Mouse (Mus musculus): ENCODE data around the gene L3mbtl4. TPM values are rescaled to one million over a fixed set of nuclear protein-coding genes. Genes with fewer than 3 reads are reported as not detected.

L3mbtl4 gene
- polyA plus RNA-seq, 2 experiments = not detected

DNA sequence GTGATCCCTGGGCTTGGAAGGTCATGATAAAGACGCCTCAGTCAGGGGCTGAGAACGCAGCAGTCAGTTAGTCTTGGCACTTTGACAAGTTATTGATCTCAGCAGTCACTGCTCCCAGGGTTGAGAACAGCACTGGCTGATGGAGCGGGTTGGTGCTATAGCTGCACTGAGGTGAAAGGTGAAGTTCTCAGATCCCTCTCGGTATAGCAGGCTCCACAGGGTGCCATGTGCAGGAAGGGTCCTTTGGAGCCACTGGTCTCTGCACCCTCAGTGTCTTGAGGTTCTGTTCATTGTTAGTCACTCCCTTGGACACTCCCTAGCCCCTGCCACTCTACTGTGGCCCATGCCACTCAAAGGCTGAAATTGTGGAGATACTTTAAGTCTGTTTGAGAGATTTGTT is 14.5 kb downstream of the L3mbtl4 start:
- ATAC-seq (ENCODE audit: insufficient read depth) (0 out of 2 replicates have a peak, but pooled peaks have one; percentile 28), DNase-seq (ENCODE audit: low read depth in 3 of 3, low spot score in 3 of 3) (no peak)
- Histone ChIP-seq H3K36me3 (replicated peaks; ENCODE audit: control insufficient read depth, insufficient read depth, low read depth) (no peaks in the 10 kb centered on the region), H3K27ac (no peak overlapping the region), H3K9me3 (ENCODE audit: control insufficient read depth, low read length) (no peaks in the 10 kb centered on the region), H3K9ac (replicated peaks) (no peak overlapping the region), H3K4me2 (ENCODE audit: low read depth) (no peak overlapping the region), H3K4me1 (replicated peaks; ENCODE audit: control insufficient read depth in 2 of 2, insufficient read depth in 2 of 2, low read length in 1 of 2) (0 out of 4 replicates have a peak, but pooled peaks cover 0 to 2% of the 10 kb centered on the region in 2 experiments), H3K4me3 (ENCODE audit: insufficient read depth in 1 of 2, low read depth in 2 of 2, low read length in 2 of 2) (no peak overlapping the region), H3K27me3 (ENCODE audit: control insufficient read depth, insufficient read depth, low read length) (no peaks in the 10 kb centered on the region)
- TF ChIP-seq EP300 (IDR thresholded peaks at IDR 0.05; ENCODE audit: low read depth) (no peak), CTCF (IDR thresholded peaks at IDR 0.05; ENCODE audit: low read depth) (no peak)
- 67% methylated on average over 4 of the region's 4 CpGs for WGBS (ENCODE audit: insufficient replicate concordance)

DNA sequence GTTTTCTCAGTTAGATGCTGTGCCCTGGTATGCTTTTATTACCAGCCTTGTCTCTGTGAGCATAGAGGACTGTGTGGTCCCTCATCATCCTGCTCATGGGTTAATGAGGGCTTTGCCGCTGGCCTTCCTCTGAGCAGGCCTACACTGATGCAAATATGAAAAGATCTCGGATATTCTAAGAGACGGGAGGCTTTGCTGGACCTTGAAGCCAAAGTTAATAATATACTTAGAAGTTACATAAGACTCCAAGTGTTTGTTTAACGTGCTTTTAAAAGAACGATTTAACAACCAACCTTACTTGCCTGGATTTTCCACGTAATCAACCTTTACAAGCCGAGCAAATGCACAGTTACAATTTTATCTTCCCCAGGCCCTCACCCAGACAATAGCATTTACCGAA is 15.1 kb downstream of the L3mbtl4 start:
- Histone ChIP-seq H3K4me2 (ENCODE audit: low read depth) (no peak overlapping the region), H3K4me3 (ENCODE audit: insufficient read depth in 1 of 2, low read depth in 2 of 2, low read length in 2 of 2) (no peak overlapping the region), H3K4me1 (replicated peaks; ENCODE audit: control insufficient read depth in 2 of 2, insufficient read depth in 2 of 2, low read length in 1 of 2) (0 out of 4 replicates have a peak, but pooled peaks cover 0 to 2% of the 10 kb centered on the region in 2 experiments), H3K9ac (replicated peaks) (no peak overlapping the region), H3K9me3 (ENCODE audit: control insufficient read depth, low read length) (no peaks in the 10 kb centered on the region), H3K27ac (no peak overlapping the region), H3K27me3 (ENCODE audit: control insufficient read depth, insufficient read depth, low read length) (no peaks in the 10 kb centered on the region), H3K36me3 (replicated peaks; ENCODE audit: control insufficient read depth, insufficient read depth, low read depth) (no peaks in the 10 kb centered on the region)
- WGBS (ENCODE audit: insufficient replicate concordance) = 60% methylated on average over 8 of the region's 8 CpGs
- ATAC-seq (ENCODE audit: insufficient read depth) = no peak
- no peak for DNase-seq (ENCODE audit: low read depth in 3 of 3, low spot score in 3 of 3)
- TF ChIP-seq CTCF (IDR thresholded peaks at IDR 0.05; ENCODE audit: low read depth) = no peak
- TF ChIP-seq EP300 (IDR thresholded peaks at IDR 0.05; ENCODE audit: low read depth) = no peak

- WGBS (ENCODE audit: insufficient replicate concordance) = 54% methylated on average over 9 of the region's 9 CpGs
- H3K9me3 ChIP-seq (ENCODE audit: control insufficient read depth, low read length) = no peaks in the 10 kb centered on the region
Measured at GRCm38 (mm10) chr17:68291713-68292364, 18.2 kb downstream of the L3mbtl4 start.

GRCm38 (mm10) chr17:68308381-68308780 is 34.8 kb downstream of the L3mbtl4 start:
- no peak overlapping the region for H3K9ac ChIP-seq (replicated peaks)
- H3K4me1 ChIP-seq (replicated peaks; ENCODE audit: control insufficient read depth in 2 of 2, insufficient read depth in 2 of 2, low read length in 1 of 2) = no peaks in the 10 kb centered on the region
- H3K27me3 ChIP-seq (ENCODE audit: control insufficient read depth, insufficient read depth, low read length) = no peaks in the 10 kb centered on the region
- TF ChIP-seq EP300 (IDR thresholded peaks at IDR 0.05; ENCODE audit: low read depth) (no peak), CTCF (IDR thresholded peaks at IDR 0.05; ENCODE audit: low read depth) (no peak)
- H3K27ac ChIP-seq = no peak overlapping the region
- H3K9me3 ChIP-seq (ENCODE audit: control insufficient read depth, low read length) = no peaks in the 10 kb centered on the region
- ATAC-seq (ENCODE audit: insufficient read depth) = no peak
- H3K36me3 ChIP-seq (replicated peaks; ENCODE audit: control insufficient read depth, insufficient read depth, low read depth) = no peaks in the 10 kb centered on the region
- H3K4me3 ChIP-seq (ENCODE audit: insufficient read depth in 1 of 2, low read depth in 2 of 2, low read length in 2 of 2) = no peak overlapping the region
- no peak overlapping the region for H3K4me2 ChIP-seq (ENCODE audit: low read depth)
- 64% methylated on average over 6 of the region's 6 CpGs for WGBS (ENCODE audit: insufficient replicate concordance)
- DNase-seq (ENCODE audit: low read depth in 3 of 3, low spot score in 3 of 3) = no peak

More at GRCm38 (mm10) chr17:68291713-68292364, 18.2 kb downstream of the L3mbtl4 start:
- no peak overlapping the region for H3K9ac ChIP-seq (replicated peaks)
- no peaks in the 10 kb centered on the region for H3K27me3 ChIP-seq (ENCODE audit: control insufficient read depth, insufficient read depth, low read length)
- no peak overlapping the region for H3K4me3 ChIP-seq (ENCODE audit: insufficient read depth in 1 of 2, low read depth in 2 of 2, low read length in 2 of 2)
- DNase-seq (ENCODE audit: low read depth in 3 of 3, low spot score in 3 of 3) (no peak), ATAC-seq (ENCODE audit: insufficient read depth) (no peak)
- no peaks in the 10 kb centered on the region for H3K36me3 ChIP-seq (replicated peaks; ENCODE audit: control insufficient read depth, insufficient read depth, low read depth)
- H3K4me1 ChIP-seq (replicated peaks; ENCODE audit: control insufficient read depth in 2 of 2, insufficient read depth in 2 of 2, low read length in 1 of 2) = 0 out of 4 replicates have a peak, but pooled peaks cover 0 to 2% of the 10 kb centered on the region in 2 experiments
- TF ChIP-seq CTCF (IDR thresholded peaks at IDR 0.05; ENCODE audit: low read depth) (no peak), EP300 (IDR thresholded peaks at IDR 0.05; ENCODE audit: low read depth) (no peak)
- H3K4me2 ChIP-seq (ENCODE audit: low read depth) = no peak overlapping the region
- no peak overlapping the region for H3K27ac ChIP-seq

- Histone ChIP-seq H3K9ac (replicated peaks) (no peak overlapping the region), H3K4me1 (replicated peaks; ENCODE audit: control insufficient read depth in 2 of 2, insufficient read depth in 2 of 2, low read length in 1 of 2) (no peaks in the 10 kb centered on the region), H3K4me2 (ENCODE audit: low read depth) (no peak overlapping the region), H3K4me3 (ENCODE audit: insufficient read depth in 1 of 2, low read depth in 2 of 2, low read length in 2 of 2) (no peak overlapping the region), H3K27me3 (ENCODE audit: control insufficient read depth, insufficient read depth, low read length) (no peaks in the 10 kb centered on the region), H3K9me3 (ENCODE audit: control insufficient read depth, low read length) (no peaks in the 10 kb centered on the region), H3K27ac (no peak overlapping the region), H3K36me3 (replicated peaks; ENCODE audit: control insufficient read depth, insufficient read depth, low read depth) (no peaks in the 10 kb centered on the region)
- no peak for DNase-seq (ENCODE audit: low read depth in 3 of 3, low spot score in 3 of 3)
- TF ChIP-seq CTCF (IDR thresholded peaks at IDR 0.05; ENCODE audit: low read depth) (no peak), EP300 (IDR thresholded peaks at IDR 0.05; ENCODE audit: low read depth) (no peak)
- WGBS (ENCODE audit: insufficient replicate concordance) = 66% methylated on average over 5 of the region's 5 CpGs
- no peak for ATAC-seq (ENCODE audit: insufficient read depth)
Measured at GRCm38 (mm10) chr17:68312286-68312927, 38.8 kb downstream of the L3mbtl4 start.

Measured in liver, embryonic 14.5 days (tissue).